Mouse (Mus musculus) retina, postnatal 1 day (tissue): Measurements from ENCODE around the gene Kcnh1.

Experiments used
- DNase-seq: peaks from one replicate; pipeline ENCODE4 v3.0.0-alpha.2; 2012

Gene Kcnh1

DNA sequence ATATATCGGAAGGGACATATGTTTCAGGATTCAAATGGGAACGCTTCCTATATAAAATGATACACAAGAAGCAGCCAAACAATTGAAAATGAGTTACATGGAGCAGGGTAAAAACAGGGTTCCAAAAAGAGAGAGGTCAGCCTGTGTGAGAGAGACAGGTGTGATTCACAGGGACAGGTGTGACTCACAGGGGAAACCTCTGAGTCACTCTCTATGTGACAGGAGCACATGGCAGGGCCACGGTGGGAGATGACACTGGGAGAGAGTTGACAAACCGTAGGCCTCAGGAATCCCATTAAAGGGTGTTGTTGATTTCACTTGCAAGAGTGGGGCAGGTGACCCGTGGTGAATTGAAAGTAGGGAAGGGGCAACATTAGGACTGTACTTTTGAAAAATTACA is 228.6 kb downstream of the Kcnh1 start:
- DNase-seq = no peak

DNA sequence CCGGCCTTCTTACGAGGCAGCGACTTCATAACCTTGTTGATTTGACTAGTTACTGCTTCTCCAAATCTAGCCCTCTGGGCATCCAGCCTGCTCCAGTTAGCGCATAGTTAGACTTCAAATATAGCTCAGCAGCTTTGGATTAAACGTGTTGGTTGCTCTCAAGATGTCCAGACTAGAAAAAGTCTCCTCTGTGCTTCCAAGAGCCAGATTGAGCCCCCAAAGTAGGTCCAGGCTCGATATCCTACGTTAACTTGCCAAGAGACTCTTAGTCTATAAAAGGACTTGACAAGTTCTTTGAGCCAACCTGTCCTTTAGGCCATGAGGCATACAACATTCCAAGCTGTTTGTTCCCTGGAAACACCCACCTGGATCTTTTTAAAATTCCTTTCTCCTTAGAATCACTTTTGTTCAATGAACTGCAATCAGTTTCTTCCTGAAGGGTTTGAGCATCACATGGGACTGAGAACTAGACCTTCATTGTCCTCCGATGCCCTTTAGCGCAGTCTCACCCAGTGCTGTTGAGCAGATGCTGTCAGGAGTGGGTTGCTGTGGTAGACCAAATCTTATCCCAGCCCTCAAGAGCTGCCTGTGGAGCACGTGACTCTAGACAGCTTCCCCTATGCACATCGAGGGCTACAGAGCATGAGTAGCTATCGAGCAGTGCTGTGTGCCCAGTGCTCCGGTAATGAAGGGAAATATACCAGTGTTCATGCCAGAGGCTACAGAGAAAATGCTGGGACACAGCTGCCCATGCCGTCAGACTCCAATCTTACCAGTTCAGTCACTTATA is 231.0 kb downstream of the Kcnh1 start:
- DNase-seq = no peak

DNA sequence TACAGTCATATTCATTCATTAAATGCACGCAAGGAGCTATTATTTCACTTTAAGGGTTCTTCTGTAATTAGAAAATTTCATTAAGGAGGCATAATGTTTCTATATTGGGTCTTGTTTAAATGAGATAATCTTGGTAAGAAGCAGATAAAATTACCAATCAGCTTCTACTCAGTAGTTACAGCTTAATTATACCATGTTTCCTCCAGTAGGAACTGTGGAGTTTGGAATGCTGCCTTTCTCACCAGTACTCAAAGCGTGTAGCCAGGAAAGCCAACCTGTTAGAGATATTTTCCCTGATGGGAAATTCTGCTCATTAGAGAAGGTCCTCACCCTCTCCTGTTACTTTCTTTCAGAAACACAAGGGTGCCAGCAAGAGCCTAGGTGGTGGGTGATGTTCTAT is 240.8 kb downstream of the Kcnh1 start:
- DNase-seq = no peak

DNA sequence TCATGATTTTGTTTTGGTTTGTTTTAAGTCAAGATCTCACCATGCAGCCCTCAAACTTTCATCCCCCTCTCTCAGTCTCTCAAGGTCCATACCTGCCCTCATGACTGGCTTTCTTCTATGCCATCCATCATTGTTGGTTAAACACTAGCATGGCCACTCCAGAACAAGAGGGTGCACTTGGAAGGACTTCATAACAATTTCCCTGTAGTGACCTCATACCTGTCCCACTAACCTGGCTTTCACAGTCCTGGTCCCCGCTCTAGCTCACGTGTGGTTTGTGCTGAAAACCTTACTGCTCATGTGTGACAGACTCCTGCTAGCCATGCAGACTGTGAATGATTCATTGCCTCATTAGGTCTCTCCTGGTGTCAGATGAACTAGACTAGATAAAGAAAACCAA is 244.9 kb downstream of the Kcnh1 start:
- DNase-seq = no peak

DNA sequence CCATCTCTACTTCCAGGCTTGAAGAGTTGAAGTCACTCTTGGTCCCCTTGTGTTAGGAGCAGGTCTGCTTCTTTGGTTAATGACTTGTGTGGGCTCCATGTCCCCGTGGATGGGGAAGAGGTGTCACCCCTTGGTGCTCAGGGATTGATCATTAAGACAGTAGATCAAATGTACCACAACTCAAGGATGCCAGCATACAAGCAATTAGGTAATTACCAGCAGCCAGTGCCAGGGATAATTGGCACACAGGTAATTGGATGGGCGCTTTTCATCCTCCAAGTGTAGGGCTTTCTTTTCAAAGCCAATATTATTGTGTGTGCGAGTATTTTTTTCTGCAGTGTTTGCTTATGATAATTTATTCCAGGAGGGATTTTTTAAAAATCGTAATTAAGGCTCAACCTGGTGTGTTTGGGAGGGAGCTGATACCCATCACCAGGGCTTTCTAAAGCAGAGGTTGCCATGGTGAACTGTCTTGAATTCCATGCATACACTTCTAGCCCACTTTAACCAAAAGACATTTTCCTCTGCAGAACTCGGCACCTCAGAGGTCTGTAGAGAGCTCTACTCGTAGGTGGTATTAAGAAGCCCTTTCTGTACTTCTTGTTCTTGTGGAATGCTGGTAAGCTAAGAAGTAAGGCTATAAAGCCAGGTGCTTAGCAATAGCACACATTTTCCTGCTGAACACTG is 248.7 kb downstream of the Kcnh1 start:
- no peak for DNase-seq

DNA sequence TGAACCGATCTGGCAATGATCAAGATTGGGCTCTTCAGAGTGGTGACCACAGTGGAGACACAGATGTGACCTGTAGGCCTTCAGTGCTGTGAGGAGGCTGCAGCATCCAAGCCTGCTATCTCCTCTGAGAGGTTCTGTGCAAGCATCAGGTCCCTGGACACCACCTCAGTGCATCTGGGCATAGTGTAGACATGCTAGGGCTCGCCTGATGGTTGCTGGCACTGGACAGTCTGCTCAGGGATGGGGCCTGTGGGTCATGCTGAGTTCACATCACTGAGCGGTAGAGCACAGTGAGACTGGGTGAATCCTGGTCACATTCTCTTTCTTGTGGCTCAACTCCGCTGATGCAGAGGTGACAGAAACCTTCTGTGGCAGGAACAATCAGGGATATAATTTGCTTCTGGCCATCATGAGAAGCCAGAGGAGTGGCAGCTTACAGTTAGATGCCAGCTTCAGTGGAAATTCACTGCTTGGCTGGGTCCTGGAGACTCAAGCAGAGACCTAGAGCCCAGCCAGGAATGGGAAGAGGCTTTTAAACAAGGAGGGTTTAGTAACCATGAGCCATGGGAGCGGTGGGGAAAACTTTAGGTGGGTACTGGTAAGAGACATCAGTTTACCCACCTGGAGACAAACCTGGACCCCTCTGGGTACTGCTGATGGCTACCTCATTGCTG is 252.3 kb downstream of the Kcnh1 start:
- DNase-seq = no peak

DNA sequence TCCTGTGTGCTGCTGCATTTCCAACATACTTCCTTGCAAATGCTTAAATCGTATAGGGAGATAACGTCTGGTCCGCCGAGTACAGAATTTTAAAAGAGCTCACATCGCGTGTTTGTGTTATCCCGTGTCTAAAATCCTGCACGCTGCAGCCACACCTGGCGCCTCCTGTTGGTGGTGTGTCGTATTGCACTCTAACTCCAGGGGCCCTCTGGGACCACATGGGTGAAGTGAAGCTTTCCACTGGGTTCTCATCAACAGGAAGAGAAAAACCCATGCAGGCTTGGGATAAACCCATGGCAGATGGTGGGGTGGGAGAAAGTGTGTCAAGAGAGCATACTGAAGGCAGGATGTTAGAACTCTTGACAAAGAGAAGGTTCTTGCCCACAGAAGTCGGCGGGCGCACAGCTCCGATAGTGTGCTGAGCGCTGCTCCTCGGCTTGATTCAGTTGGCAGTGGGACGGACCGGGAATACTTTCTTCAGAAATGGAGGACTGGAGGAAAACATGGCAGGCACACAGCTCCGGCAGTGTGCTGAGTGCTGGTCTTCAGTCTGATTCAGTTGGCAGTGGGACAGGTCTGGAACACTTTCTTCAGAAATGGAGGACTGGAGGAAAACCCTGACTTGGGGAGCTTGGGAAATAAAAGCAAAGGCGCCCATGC is 253.6 kb downstream of the Kcnh1 start:
- DNase-seq = peak; percentile 43

DNA sequence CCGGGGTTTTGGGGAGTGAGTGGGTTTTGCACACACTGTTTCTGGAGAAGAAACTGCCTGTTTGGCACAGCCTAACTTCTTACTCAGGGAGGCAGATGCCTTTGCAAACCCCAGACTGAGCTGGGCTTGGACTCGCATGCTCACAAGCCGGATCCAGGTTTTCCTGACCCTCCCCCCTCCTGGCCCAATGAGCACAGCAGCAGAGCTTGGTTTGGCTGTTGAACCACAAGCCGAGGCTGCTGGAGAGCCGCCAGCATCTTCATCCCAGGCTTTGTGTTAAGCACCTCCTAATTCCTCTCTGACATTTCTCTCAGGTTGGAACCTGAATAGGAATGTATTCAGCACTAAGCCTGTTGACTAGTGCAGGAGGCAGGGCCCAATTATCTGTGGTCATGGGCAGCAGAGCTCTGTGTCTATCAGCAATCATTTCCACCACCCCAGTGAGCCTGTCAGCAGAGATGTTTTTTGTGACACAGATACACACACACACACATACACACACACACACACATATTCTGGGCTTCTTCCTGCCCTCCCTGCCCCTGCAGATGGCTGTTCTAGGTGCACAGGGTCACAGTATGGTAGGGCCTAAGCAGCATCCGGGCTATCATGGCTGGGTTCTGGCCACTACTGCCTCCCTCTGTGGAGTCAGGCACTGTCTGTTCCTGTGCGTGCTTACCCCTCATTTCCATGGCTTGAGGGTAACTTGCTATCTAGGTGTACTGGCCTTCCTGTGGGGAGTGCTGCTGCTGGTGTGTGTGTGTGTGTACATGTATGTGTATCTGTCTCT is 254.3 kb downstream of the Kcnh1 start:
- peak; percentile 70 for DNase-seq

DNA sequence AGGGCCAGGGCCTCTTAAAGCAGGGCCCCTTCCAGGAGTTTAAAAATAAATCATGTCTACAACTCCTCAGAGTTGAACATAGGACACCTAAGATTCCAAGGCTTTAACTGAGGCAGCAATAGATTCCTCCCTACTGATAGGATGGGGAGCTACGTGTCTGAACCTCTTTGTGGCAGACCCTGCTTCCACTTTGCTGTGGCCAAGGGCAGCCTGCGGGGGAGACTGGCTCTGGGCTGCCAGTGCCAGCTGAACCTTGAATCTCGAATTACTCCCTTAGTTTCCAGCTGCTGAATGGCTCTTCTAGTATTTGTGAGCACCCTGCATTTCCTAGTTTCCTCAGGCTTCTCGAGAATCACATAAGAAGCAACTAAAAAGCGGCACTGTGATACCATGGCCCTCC is 255.6 kb downstream of the Kcnh1 start:
- DNase-seq = no peak

DNA sequence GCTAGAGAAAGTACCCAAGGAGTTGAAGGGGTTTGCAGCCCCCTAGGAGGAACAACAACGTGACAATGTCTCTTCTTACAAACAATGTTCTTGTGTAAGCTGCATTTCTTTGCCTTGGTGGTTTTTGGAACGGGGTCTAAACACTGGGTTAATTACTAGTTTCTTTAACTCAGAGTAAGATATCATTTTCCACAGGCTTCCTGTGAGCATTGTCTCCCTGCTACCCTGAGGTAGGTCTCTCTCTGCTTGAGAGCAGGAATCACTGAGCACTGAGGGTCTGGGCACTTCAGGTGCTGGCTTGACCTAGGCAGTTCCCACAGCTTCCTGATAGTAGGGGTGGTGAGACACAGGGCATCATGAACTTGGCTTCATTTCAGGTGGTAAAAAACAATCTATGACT is 257.1 kb downstream of the Kcnh1 start:
- no peak for DNase-seq

DNA sequence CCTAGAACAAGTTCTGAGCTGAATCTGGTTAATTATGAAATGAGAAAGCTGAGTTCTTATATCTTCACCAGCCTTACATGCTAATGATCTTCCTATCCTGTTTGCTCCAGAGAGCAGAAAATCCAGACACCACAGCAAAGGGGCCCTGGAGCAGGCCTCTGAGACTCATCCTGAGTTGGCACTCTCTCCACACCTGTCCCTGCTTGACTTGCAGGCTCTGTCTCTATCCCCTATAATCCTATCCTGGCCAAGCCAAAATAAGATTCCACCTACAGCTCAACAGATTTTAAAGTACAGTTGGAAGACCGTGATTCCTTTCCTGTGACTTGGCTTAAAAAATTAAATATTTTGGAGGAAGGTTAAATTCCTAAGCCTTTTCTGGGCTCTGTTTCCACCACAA is 257.9 kb downstream of the Kcnh1 start:
- no peak for DNase-seq

DNA sequence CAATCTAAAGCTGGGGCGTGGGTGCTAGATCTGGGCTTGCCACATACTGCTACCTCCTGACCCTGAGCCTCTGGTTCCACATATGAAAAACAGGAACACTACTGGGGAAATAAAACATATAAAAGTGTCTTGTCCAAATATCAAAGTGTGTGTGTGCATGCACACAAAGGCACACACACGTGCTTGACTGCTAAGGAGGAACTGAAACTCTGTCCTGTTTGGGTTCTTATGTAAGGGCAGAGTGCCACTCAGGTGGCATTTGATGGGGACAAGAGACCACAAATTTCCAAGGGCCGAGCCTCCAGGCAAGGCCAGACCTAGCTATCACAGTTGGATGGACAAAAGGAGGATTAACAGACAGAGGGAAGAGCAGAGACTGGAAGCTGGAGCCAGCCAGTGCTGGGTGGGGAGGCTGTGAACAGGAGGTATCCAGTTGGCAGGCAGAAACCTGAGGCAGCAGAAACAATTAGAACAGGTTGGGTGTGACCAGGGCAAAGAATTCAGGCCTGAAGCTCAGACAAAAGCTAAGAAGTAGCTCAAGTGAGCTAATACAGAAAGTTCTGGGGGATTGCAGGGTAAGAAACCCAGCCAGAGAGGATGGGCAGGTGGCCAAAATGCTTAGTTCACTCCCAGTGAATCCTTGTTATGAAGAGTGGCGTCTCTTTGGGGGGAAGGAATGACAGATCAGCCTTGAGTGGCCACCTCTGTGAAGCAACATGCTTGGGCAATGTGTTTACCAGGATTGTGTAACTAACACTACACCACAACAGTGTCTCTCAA is 259.2 kb downstream of the Kcnh1 start:
- DNase-seq = no peak

DNA sequence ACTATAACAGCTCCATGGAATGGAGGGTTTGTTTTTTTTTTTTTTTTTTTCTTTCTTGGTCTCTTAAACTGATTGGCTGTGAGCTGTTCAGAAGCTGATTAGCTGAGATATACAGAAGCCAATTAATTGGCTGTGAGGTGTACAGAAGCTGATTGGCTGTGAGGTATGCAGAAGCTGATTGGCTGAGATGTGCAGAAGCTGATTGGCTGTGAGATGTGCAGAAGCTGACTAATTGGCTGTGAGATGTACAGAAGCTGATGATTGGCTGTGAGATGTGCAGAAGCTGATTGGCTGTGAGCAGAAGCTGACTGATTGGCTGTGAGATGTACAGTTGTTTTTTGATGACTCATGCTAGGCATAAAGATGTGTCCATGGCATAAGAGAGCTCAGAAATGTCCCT is 259.9 kb downstream of the Kcnh1 start:
- peak; percentile 17 for DNase-seq

DNA sequence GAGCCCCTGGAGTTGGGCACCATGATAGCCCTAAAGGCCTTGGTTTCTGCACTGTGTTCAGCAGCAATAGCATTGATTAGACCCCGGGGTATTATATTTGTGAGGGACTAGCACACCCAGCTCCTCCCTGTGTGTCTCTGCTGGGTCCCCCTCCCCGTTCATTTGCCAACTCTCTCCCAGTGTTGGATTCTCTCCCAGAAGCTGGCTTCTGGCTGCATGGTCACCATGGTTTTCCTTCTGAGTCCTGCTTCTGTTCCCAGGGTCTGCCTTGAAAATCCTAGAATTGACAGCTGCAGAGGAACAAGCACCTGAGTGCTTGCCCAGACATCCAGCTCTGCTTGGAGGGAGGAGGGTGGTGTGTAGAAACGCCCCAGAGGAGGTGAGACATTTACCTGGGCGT is 261.1 kb downstream of the Kcnh1 start:
- no peak for DNase-seq

DNA sequence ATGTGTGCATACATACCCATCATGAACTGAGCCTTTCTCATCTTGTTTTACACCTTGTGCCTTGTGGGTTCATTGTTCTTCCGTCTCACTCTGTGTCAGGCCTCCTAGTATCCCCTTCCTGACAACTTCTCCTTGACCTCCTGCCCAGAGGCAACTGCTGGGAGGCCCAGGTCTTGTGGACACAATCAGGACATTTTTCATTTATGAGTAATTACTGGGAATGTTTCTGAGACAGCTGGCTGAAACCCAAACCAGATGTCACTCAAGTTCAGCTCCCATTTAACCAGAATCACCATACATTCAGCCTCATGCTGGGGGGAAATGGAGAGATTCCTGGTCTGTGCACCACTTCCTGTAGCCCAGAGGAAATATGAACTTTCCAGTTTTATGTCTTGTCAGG is 263.9 kb downstream of the Kcnh1 start:
- no peak for DNase-seq

DNA sequence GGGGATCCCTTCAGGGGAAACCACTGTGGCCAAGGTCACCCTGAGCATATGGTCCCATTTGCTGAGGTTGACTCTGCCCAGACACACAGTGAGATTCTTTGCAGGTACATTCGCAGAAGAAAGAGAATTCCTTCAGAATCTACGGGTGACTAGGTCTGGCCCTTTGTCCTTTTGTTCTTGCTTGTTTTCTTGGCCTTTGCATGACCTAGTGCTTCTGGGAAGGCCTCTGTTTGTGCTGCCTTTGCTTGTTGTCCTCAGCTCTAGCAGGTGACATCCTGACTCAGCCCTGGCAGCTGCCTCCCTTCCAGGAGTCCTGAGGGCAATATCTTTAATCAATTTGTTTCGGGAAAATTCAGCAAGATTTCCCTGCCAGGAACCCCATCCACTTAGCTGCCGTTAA is 264.4 kb downstream of the Kcnh1 start:
- DNase-seq = no peak

DNA sequence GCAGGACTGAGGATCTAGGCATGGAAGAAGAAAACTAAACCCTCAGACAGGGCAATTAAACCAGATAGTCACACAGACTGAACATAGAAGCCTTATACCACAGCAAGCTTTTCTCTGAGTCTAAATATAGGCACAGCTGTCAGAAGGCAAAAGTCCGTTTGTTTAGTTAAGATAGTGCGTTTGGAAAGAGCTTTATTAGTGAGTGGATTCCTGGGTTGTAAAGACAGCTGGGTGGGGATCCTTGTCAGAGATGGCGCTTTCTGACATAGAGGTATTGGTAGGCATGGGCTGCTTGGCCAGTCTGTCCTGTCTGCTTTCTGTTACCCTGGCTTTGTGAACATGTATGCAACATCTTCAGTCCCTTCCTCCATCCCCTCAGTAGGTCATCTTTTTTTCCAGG is 266.5 kb downstream of the Kcnh1 start:
- DNase-seq = no peak

DNA sequence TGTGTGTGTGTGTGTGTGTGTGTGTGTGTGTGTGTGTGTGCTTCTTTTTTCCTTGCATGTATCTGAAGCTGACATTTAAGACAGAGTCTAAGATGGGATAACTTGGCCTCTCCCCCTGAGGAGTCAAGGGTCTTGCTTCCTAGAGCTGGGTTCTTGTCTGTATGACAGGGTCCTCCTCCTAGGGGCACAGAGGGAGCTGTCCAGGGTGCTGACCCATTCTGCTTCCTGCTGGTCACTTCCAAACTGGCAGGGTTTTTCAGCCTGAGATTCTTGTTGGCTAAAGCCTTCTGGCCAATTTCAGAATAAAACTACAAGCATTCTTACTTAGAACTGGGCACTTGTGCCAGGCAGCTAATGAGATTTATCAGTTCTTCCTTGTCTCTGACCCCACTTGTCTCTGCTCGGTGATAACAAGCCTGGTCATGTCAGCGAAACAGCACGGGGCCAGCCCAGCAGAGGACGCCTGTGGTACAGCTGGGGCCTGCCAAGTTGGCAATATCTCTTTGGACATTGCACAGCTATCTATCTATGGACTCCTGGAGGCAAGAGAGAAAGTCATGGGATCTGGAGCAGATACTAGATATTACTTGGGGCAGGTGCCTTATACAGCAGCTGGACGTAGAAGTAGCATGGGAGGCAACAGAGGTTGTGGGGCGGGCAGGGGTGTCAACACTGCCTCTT is 267.1 kb downstream of the Kcnh1 start:
- DNase-seq = peak; percentile 53

DNA sequence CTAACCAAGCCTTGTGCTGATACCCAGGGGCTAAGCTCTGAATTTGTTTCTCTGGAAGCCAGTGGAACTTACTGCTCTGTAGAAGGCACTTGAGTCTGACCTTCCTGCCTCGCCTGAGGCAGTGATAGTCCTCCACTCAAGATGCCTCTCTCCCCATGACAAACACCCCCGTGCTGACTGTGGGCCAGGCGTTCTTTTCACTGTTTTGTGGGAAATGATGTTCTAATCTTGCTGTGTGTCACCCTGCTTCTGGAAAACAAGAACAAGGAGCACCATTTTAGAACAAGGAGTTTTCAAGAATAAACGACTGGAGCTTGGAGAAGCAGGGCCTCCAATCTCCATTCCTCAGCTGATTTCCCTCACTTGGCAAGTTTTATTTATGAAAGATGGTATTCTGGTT is 273.2 kb downstream of the Kcnh1 start:
- no peak for DNase-seq

DNA sequence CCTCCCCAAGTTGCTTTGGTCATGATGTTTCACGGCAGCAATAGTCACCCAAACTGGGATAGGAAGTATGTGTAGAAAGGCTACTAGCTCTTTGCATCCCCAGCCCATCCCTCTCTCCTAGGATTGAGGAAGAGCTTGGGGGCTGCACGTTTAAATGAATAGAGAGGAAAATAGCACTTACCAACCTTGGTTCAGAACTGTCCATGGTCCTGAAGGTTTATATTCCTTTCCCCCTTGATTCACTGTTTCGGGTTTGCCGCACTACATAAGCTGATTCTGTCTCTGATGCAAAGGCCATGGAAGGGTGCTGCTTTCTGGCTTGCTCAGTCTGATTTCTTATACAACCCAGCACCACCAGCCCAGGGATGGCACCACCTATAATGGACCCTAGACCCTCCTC is 281.8 kb downstream of the Kcnh1 start:
- DNase-seq = peak; percentile 46

DNA sequence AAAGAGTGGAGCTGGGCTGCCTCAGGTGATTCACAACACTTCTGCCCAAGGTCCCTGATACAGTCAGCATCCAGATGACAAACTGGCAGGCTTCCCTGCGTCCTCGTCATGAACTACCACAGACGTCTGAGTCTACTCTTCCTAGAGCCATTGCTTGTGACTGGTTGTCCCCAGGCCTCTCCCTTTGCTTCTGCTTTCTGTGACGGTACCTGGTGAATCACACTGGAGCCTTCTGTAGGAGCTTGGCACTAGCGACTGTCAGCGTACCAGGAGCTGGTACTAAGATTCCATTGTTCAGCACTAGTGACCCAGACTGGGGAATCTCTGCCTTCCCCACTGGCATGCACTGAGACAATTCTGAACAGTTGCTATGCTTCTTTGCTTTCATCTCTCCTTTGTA is 282.6 kb downstream of the Kcnh1 start:
- DNase-seq = no peak
